Mouse (Mus musculus) midbrain, embryonic 15.5 days (tissue): ENCODE results near the gene Pkdcc. TPM values are rescaled to one million over a fixed set of nuclear protein-coding genes. Genes with fewer than 3 reads are reported as not detected.
A peak's percentile ranks its signal among the peaks of the same experiment; 100 is the strongest.

Source experiments
- ATAC-seq: fragments of 200-750 bp; cut with Nextera tagmentation; replicated peaks from 2 replicates; pipeline ENCODE4 v1.8.0; 2017; ENCODE audit warnings: moderate TSS enrichment
- H3K27ac ChIP-seq: fragments of 300-500 bp; sonication (generic); 2 replicates; pipeline ENCODE4 v1.5.1; 2015; ENCODE audit warnings: mild to moderate bottlenecking, inconsistent platforms
- H3K27me3 ChIP-seq: fragments of 300-500 bp; sonication (generic); replicated peaks from 2 replicates; pipeline ENCODE4 v1.6.1; 2015; ENCODE audit warnings: inconsistent platforms
- H3K36me3 ChIP-seq: fragments of 300-500 bp; sonication (generic); replicated peaks from 2 replicates; pipeline ENCODE4 v1.6.1; 2015; ENCODE audit warnings: inconsistent platforms
- H3K4me1 ChIP-seq: fragments of 300-500 bp; sonication (generic); 2 replicates; pipeline ENCODE4 v1.6.1; 2015; ENCODE audit warnings: inconsistent platforms
- H3K4me2 ChIP-seq: fragments of 300-500 bp; sonication (generic); 2 replicates; pipeline ENCODE4 v1.6.1; 2015; ENCODE audit warnings: inconsistent platforms, mild to moderate bottlenecking, moderate library complexity
- H3K4me3 ChIP-seq: fragments of 300-500 bp; sonication (generic); 2 replicates; pipeline ENCODE4 v1.5.1; 2015; ENCODE audit warnings: mild to moderate bottlenecking, inconsistent platforms
- H3K9ac ChIP-seq: fragments of 300-500 bp; sonication (generic); 2 replicates; pipeline ENCODE4 v1.6.1; 2015; ENCODE audit warnings: mild to moderate bottlenecking, inconsistent platforms
- H3K9me3 ChIP-seq: fragments of 300-500 bp; sonication (generic); 2 replicates; pipeline ENCODE4 v1.6.1; 2016; ENCODE audit warnings: inconsistent platforms
- WGBS: fragments of 180-500 bp; shearing (Covaris S2); methylation state at CpG from one replicate; pipeline ENCODE4 v1.1.7; 2015; ENCODE audit warnings: mixed read lengths; 5-methylcytosine and 5-hydroxymethylcytosine counted together
- polyA plus RNA-seq: library from polyadenylated mRNA; unstranded; fragments of >200 nt; fragmentation: Nextera tagmentation; extraction: Ambion mirVana; gene quantifications from 2 replicates; pipeline ENCODE4 v1.2.1, GENCODE M21; 2015

Pkdcc gene
- polyA plus RNA-seq = 4.3 and 5.5 TPM in 2 replicates

GRCm38 (mm10) chr17:83214674-83215528, at the start of gene Pkdcc:
TSS of gene Pkdcc (plus strand) at chr17:83215292.
- Histone ChIP-seq H3K27ac (peak within 1 kb of the TSS; percentile 79), H3K4me3 (peak within 1 kb of the TSS; percentile 78), H3K9me3 (no peaks in the 10 kb centered on the region), H3K9ac (peak within 1 kb of the TSS; percentile 81), H3K4me2 (peak within 1 kb of the TSS; percentile 95), H3K36me3 (no peaks in the 10 kb centered on the region), H3K4me1 (peaks cover 52% of the 10 kb centered on the region), H3K27me3 (peaks cover 52% of the 10 kb centered on the region)
- peak; percentile 85 for ATAC-seq
- WGBS = under 1% methylated on average over 80 of the region's 105 CpGs

GRCm38 (mm10) chr17:83166195-83166594, 48.9 kb upstream of the Pkdcc start:
- no peak for ATAC-seq
- Histone ChIP-seq H3K4me3 (no peak overlapping the region), H3K36me3 (no peaks in the 10 kb centered on the region), H3K4me1 (0 out of 2 replicates have a peak, but pooled peaks cover 7% of the 10 kb centered on the region), H3K9me3 (no peaks in the 10 kb centered on the region; the same call in 1 of the 2 replicates), H3K27me3 (0 out of 2 replicates have a peak, but pooled peaks cover 8% of the 10 kb centered on the region), H3K9ac (no peak overlapping the region), H3K4me2 (no peak overlapping the region), H3K27ac (no peak overlapping the region)
- 77% methylated on average over 5 of the region's 5 CpGs for WGBS

GRCm38 (mm10) chr17:83176146-83176545, 38.9 kb upstream of the Pkdcc start:
- Histone ChIP-seq H3K9me3 (peaks cover 4% of the 10 kb centered on the region; the same call in 1 of the 2 replicates), H3K4me2 (no peak overlapping the region), H3K9ac (no peak overlapping the region), H3K36me3 (no peaks in the 10 kb centered on the region), H3K4me3 (no peak overlapping the region), H3K27ac (no peak overlapping the region), H3K27me3 (no peaks in the 10 kb centered on the region), H3K4me1 (peaks cover 12% of the 10 kb centered on the region; the same call in 1 of the 2 replicates)
- ATAC-seq = no peak
- WGBS = 89% methylated on average over 4 of the region's 4 CpGs

- no peak for ATAC-seq
- no peak overlapping the region for H3K4me3 ChIP-seq
- H3K27me3 ChIP-seq = no peaks in the 10 kb centered on the region
- WGBS = 53% methylated on average over 9 of the region's 9 CpGs
- H3K4me1 ChIP-seq = peaks cover 12% of the 10 kb centered on the region; the same call in 1 of the 2 replicates
- no peak overlapping the region for H3K9ac ChIP-seq
- no peak overlapping the region for H3K4me2 ChIP-seq
- H3K9me3 ChIP-seq = no peaks in the 10 kb centered on the region
- no peak overlapping the region for H3K27ac ChIP-seq
- no peaks in the 10 kb centered on the region for H3K36me3 ChIP-seq
Observed at GRCm38 (mm10) chr17:83178483-83179150, 36.5 kb upstream of the Pkdcc start.

- Histone ChIP-seq H3K4me1 (peaks cover 12% of the 10 kb centered on the region; the same call in 1 of the 2 replicates), H3K4me3 (no peak overlapping the region), H3K27ac (no peak overlapping the region), H3K4me2 (no peak overlapping the region), H3K9ac (no peak overlapping the region), H3K36me3 (no peaks in the 10 kb centered on the region), H3K27me3 (no peaks in the 10 kb centered on the region), H3K9me3 (no peaks in the 10 kb centered on the region)
- ATAC-seq = peak; percentile 30; the same call in 1 of the 2 replicates
- WGBS = 48% methylated on average over 6 of the region's 6 CpGs
Observed at GRCm38 (mm10) chr17:83179151-83179531, 36.0 kb upstream of the Pkdcc start.

- Histone ChIP-seq H3K9ac (no peak overlapping the region), H3K4me3 (no peak overlapping the region), H3K27ac (0 out of 2 replicates have a peak overlapping the region, but pooled peaks have one; percentile 22), H3K9me3 (no peaks in the 10 kb centered on the region), H3K36me3 (no peaks in the 10 kb centered on the region), H3K4me2 (no peak overlapping the region), H3K4me1 (peaks cover 12% of the 10 kb centered on the region; the same call in 1 of the 2 replicates), H3K27me3 (no peaks in the 10 kb centered on the region)
- WGBS = 56% methylated on average over 4 of the region's 4 CpGs
- ATAC-seq = peak; percentile 55
Observed at GRCm38 (mm10) chr17:83179569-83179968, 35.5 kb upstream of the Pkdcc start.

- ATAC-seq = no peak
Observed at GRCm38 (mm10) chr17:83181086-83181485, 34.0 kb upstream of the Pkdcc start.

GRCm38 (mm10) chr17:83181592-83181991, 33.5 kb upstream of the Pkdcc start:
- Histone ChIP-seq H3K4me1 (peaks cover 12% of the 10 kb centered on the region; the same call in 1 of the 2 replicates), H3K4me2 (no peak overlapping the region), H3K4me3 (no peak overlapping the region), H3K9me3 (no peaks in the 10 kb centered on the region), H3K27me3 (no peaks in the 10 kb centered on the region), H3K9ac (no peak overlapping the region), H3K36me3 (no peaks in the 10 kb centered on the region), H3K27ac (no peak overlapping the region)
- WGBS = 73% methylated on average over 7 of the region's 7 CpGs
- no peak for ATAC-seq

More at GRCm38 (mm10) chr17:83181086-83181485, 34.0 kb upstream of the Pkdcc start:
- Histone ChIP-seq H3K36me3 (no peaks in the 10 kb centered on the region), H3K4me2 (no peak overlapping the region), H3K9me3 (no peaks in the 10 kb centered on the region), H3K27me3 (no peaks in the 10 kb centered on the region), H3K9ac (no peak overlapping the region), H3K4me3 (no peak overlapping the region), H3K4me1 (peaks cover 12% of the 10 kb centered on the region; the same call in 1 of the 2 replicates), H3K27ac (no peak overlapping the region)
- WGBS = 70% methylated on average over 7 of the region's 7 CpGs

- no peak overlapping the region for H3K4me2 ChIP-seq
- no peaks in the 10 kb centered on the region for H3K27me3 ChIP-seq
- peaks cover 12% of the 10 kb centered on the region; the same call in 1 of the 2 replicates for H3K4me1 ChIP-seq
- 92% methylated on average over 8 of the region's 8 CpGs for WGBS
- ATAC-seq = no peak
- H3K4me3 ChIP-seq = no peak overlapping the region
- no peak overlapping the region for H3K27ac ChIP-seq
- no peaks in the 10 kb centered on the region for H3K36me3 ChIP-seq
- no peaks in the 10 kb centered on the region for H3K9me3 ChIP-seq
- H3K9ac ChIP-seq = no peak overlapping the region
Observed at GRCm38 (mm10) chr17:83182061-83182664, 32.9 kb upstream of the Pkdcc start.

GRCm38 (mm10) chr17:83182780-83183179, 32.3 kb upstream of the Pkdcc start:
- no peak overlapping the region for H3K9ac ChIP-seq
- no peak overlapping the region for H3K4me2 ChIP-seq
- H3K4me1 ChIP-seq = peaks cover 14% of the 10 kb centered on the region; the same call in 1 of the 2 replicates
- no peak for ATAC-seq
- no peaks in the 10 kb centered on the region for H3K9me3 ChIP-seq
- H3K4me3 ChIP-seq = no peak overlapping the region
- H3K36me3 ChIP-seq = no peaks in the 10 kb centered on the region
- 80% methylated on average over 6 of the region's 6 CpGs for WGBS
- no peaks in the 10 kb centered on the region for H3K27me3 ChIP-seq
- no peak overlapping the region for H3K27ac ChIP-seq

GRCm38 (mm10) chr17:83187751-83188565, 27.1 kb upstream of the Pkdcc start:
- H3K27ac ChIP-seq = no peak overlapping the region
- no peaks in the 10 kb centered on the region for H3K36me3 ChIP-seq
- H3K27me3 ChIP-seq = no peaks in the 10 kb centered on the region
- H3K4me3 ChIP-seq = no peak overlapping the region
- WGBS = 40% methylated on average over 11 of the region's 11 CpGs
- H3K4me1 ChIP-seq = peaks cover 7% of the 10 kb centered on the region; the same call in 1 of the 2 replicates
- H3K9ac ChIP-seq = no peak overlapping the region
- peak; percentile 54; the same call in 1 of the 2 replicates for ATAC-seq
- H3K4me2 ChIP-seq = no peak overlapping the region
- no peaks in the 10 kb centered on the region for H3K9me3 ChIP-seq
